Mouse (Mus musculus) lung, embryonic 15.5 days (tissue): ENCODE data around the gene Drd4. TPM values are rescaled to one million over a fixed set of nuclear protein-coding genes. Genes with fewer than 3 reads are reported as not detected.

Experiments used
- ATAC-seq: fragments of 200-750 bp; cut with Nextera tagmentation; 2 replicates; pipeline ENCODE4 v1.8.0; 2017; ENCODE audit warnings: moderate number of reproducible peaks, borderline replicate concordance; ENCODE audit not compliant: low FRiP score, low TSS enrichment; ENCODE audit errors: extremely low read depth
- H3K27ac ChIP-seq: fragments of 300-500 bp; sonication (generic); 2 replicates; pipeline ENCODE4 v1.5.1; 2015; ENCODE audit warnings: moderate library complexity, mild to moderate bottlenecking, inconsistent platforms
- H3K27me3 ChIP-seq: fragments of 300-500 bp; sonication (generic); 2 replicates; pipeline ENCODE4 v1.6.1; 2015; ENCODE audit warnings: inconsistent platforms
- H3K36me3 ChIP-seq: fragments of 300-500 bp; sonication (generic); 2 replicates; pipeline ENCODE4 v1.6.1; 2015; ENCODE audit warnings: inconsistent platforms
- H3K4me1 ChIP-seq: fragments of 300-500 bp; sonication (generic); 2 replicates; pipeline ENCODE4 v1.6.1; 2015; ENCODE audit warnings: inconsistent platforms
- H3K4me2 ChIP-seq: fragments of 300-500 bp; sonication (generic); 2 replicates; pipeline ENCODE4 v1.6.1; 2015; ENCODE audit warnings: inconsistent platforms, mild to moderate bottlenecking, moderate library complexity
- H3K4me3 ChIP-seq: fragments of 300-500 bp; sonication (generic); 2 replicates; pipeline ENCODE4 v1.5.1; 2015; ENCODE audit warnings: mild to moderate bottlenecking, inconsistent platforms
- H3K9ac ChIP-seq: fragments of 300-500 bp; sonication (generic); 2 replicates; pipeline ENCODE4 v1.6.1; 2015; ENCODE audit warnings: inconsistent platforms
- H3K9me3 ChIP-seq: fragments of 300-500 bp; sonication (generic); 2 replicates; pipeline ENCODE4 v1.6.1; 2016; ENCODE audit warnings: inconsistent platforms
- WGBS: fragments of 180-500 bp; shearing (Covaris S2); methylation state at CpG from one replicate; pipeline ENCODE4 v1.1.7; 2015; 5-methylcytosine and 5-hydroxymethylcytosine counted together
- polyA plus RNA-seq: library from polyadenylated mRNA; unstranded; fragments of >200 nt; fragmentation: Nextera tagmentation; extraction: Ambion mirVana; gene quantifications from 2 replicates; pipeline ENCODE4 v1.2.1, GENCODE M21; 2015

The Drd4 gene
- polyA plus RNA-seq, 1 experiment from 2014 or later: 0.57 TPM

DNA sequence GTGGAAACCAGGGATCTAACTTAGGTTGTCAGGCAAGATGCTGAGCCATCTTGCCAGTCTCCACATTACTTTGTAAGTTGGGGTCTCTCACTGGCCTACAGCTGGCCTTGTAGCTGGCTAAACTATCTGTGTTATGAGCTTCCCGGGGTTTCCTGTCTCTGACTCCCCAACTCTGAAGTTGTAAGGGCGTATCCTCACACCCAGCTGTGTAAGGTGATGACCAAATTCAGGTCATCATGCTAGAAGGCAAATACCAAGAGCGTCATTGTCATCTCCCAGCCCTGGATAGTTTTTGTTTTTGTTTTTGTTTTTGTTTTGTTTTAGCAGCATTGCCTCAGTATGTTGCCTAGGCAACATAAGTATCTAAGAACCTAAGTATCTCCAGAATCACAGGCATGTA lies 21.2 kb upstream of the Drd4 start:
- WGBS: 75% methylated on average over 3 of the region's 3 CpGs
- H3K9me3 ChIP-seq: no peaks in the 10 kb centered on the region
- no peak overlapping the region for H3K4me3 ChIP-seq
- no peaks in the 10 kb centered on the region for H3K36me3 ChIP-seq
- H3K27ac ChIP-seq: no peak overlapping the region
- H3K9ac ChIP-seq: no peak overlapping the region
- no peak for ATAC-seq
- H3K4me2 ChIP-seq: no peak overlapping the region
- H3K4me1 ChIP-seq: peaks cover 7% of the 10 kb centered on the region
- no peaks in the 10 kb centered on the region for H3K27me3 ChIP-seq

DNA sequence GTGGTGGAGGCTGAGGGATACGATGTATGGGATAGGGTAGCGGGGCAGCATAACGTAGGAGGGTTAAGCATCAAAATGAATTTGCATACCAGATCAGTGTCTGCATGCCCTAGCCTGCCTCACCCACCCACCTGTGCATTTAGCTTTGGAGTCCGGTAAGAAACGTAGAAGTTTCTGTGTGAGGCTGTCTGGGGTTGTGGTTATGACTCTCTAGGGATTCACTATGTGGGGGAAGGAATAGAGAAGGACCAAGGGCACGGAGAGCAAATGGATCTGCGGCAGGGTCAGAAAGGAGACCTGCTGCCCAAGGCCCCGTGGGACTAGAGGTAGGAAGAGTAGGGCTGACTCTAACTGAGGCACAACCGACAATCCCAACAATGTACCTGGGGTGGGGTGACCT lies 16.4 kb upstream of the Drd4 start:
- Histone ChIP-seq H3K36me3 (no peaks in the 10 kb centered on the region), H3K27me3 (peaks cover 4% of the 10 kb centered on the region; the same call in 1 of the 2 replicates), H3K27ac (no peak overlapping the region), H3K4me3 (no peak overlapping the region), H3K4me1 (peaks cover 13% of the 10 kb centered on the region), H3K9me3 (no peaks in the 10 kb centered on the region), H3K4me2 (no peak overlapping the region), H3K9ac (no peak overlapping the region)
- no peak for ATAC-seq
- 78% methylated on average over 9 of the region's 9 CpGs for whole genome bisulfite sequencing

DNA sequence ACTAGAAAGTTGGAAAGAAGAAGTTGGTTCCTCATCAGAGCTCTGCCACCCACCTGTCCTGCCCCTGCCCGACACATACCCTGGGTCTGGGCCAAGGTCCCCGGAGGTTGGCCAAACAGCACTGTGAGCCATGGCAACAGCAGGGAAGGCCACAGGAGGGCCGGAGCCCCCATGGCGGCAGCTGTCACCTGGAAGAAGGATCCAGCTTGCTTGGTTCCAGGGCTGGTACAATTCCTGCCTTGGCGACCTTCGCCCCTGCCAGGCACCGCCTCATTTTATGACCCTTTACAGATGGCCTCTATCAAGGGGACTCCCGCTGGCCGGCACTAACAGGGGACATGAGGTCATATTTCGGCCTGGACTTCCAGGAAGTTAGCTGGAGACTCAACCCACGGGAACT lies 15.3 kb upstream of the Drd4 start, which contains the start of gene Cdhr5:
Gene Cdhr5 (minus strand): TSS at position 241 of the 400 bp plus-strand sequence.
- Histone ChIP-seq H3K36me3 (no peaks in the 10 kb centered on the region), H3K9me3 (no peaks in the 10 kb centered on the region), H3K9ac (no peak within 1 kb of the TSS), H3K4me2 (no peak within 1 kb of the TSS), H3K4me3 (no peak within 1 kb of the TSS), H3K27ac (no peak within 1 kb of the TSS), H3K4me1 (peaks cover 13% of the 10 kb centered on the region), H3K27me3 (peaks cover 4% of the 10 kb centered on the region; the same call in 1 of the 2 replicates)
- ATAC-seq: no peak
- WGBS: 64% methylated on average over 11 of the region's 11 CpGs

DNA sequence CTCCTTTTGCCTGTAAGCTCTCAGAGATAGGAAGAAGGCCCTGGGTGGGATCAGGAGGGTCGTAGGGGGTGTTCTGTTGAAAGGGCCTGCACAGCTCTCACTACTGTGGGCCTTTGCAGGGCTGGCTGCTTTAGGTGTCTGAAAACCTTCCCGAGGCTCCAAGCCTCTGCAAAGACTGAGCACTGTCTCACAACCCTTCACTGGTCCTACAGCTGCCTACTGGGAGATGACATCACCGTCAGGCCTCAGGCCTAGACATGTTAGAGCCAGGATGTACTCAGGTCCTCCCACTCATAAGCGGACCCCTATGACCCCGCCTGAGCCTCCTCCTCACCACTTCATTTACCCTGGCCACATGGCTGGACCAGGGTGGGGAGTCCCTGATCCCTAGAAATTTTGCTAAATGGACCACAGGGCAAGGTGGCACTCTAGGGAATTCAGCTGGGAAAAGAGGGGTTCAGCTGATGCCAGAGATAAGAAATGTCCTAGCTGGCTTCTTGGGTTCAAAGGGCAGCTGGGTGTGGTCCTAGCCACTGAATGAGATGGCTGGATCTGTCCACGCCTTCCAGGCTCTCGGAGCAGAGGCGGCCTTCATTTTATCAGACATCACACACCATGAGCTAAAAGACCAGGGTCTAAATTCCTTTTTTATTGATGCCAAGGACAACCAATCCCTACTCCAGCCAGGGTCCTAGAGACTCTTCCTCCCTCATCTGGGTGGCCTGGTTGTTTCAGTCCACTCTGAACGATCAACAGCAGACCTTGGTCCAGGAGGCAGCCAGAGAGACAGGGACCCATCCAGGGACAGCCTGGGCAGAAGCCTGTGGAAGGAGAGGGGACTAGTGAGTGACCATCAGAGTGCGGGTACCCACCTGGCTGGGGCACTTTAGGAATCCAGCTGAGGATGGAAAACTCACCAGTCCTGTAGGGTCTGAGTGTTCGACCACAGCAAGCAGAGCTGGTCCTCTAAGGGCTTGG lies 13.8 kb upstream of the Drd4 start:
- Histone ChIP-seq H3K4me1 (peaks cover 13% of the 10 kb centered on the region), H3K36me3 (no peaks in the 10 kb centered on the region), H3K4me3 (no peak overlapping the region), H3K27ac (no peak overlapping the region), H3K9ac (no peak overlapping the region), H3K4me2 (peak overlapping the region; percentile 96; the same call in 1 of the 2 replicates), H3K9me3 (no peaks in the 10 kb centered on the region), H3K27me3 (peaks cover 4% of the 10 kb centered on the region; the same call in 1 of the 2 replicates)
- ATAC-seq: no peak
- 80% methylated on average over 11 of the region's 11 CpGs for WGBS

DNA sequence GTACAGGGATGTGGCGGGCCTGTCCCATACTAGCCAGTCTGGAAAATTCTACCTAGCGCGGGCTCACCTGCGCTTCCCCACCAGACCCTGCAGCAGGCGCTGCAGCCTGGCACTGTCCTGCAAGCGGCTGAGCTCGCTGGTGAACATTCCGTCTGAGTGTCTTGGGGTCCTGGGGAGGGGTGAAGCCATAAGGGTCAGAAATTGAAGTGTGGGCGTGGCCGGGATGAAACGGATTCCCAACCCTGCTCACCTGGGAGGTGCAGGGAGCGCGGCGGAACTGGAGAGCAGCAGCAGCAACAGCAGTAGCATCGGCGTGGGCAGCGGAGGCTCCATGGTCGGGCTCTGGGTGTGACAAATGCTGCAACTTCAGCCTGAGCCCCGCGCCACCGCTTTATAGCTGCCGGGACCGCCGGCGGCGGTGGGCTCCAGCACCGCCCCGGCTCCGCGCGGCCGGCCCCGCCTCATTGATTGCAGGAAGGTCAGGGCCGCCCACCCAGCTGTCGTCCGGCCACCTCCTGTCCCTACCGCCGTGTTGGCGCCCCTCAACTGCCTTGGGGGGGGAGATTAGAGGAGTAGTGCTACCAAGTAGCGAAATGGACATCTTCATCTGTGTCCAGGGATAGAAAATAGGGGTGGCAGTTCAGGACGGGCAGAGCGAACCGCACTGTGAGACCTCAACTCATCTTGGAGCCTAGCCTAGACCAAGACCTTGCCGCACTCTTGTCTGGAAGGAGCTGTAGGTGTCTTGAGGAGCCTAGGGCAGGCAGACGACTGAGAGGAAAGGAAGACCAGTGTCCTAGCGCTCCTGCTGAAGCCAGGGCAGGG lies 12.8 kb upstream of the Drd4 start, which contains the start of gene Sct:
Gene Sct (minus strand): TSS at position 368 of the 825 bp plus-strand sequence.
- no peak within 1 kb of the TSS; the same call in 1 of the 2 replicates for H3K27ac ChIP-seq
- peak; percentile 46; the same call in 1 of the 2 replicates for ATAC-seq
- H3K9me3 ChIP-seq: no peaks in the 10 kb centered on the region
- H3K4me3 ChIP-seq: peak within 1 kb of the TSS; percentile 47
- peak within 1 kb of the TSS; percentile 41 for H3K9ac ChIP-seq
- H3K36me3 ChIP-seq: no peaks in the 10 kb centered on the region
- 3% methylated on average over 46 of the region's 46 CpGs for WGBS
- peak within 1 kb of the TSS; percentile 96 for H3K4me2 ChIP-seq
- H3K4me1 ChIP-seq: peaks cover 13% of the 10 kb centered on the region
- H3K27me3 ChIP-seq: peaks cover 4% of the 10 kb centered on the region; the same call in 1 of the 2 replicates

DNA sequence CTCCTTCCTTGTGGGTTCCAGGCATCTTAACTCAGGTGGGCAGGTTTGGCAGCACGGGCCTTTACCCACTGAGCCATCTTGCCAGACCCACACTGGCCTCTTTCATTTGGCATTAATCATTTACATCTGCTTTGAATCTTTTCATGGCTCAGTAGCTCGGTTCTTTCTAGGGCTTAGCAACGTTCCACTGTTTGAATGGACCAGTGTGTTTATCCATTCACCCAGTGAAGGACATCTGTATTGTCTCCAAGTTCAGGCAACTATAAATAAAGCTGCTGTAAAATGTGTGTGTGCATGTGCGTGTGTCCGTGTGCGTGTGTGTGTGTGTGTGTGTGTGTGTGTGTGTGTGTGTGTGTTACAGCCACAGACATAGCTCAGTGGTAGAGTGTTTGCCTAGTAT lies 10.4 kb upstream of the Drd4 start:
- Histone ChIP-seq H3K4me1 (peaks cover 13% of the 10 kb centered on the region), H3K27ac (no peak overlapping the region), H3K4me3 (no peak overlapping the region), H3K27me3 (peaks cover 4% of the 10 kb centered on the region; the same call in 1 of the 2 replicates), H3K36me3 (no peaks in the 10 kb centered on the region), H3K9ac (no peak overlapping the region), H3K9me3 (no peaks in the 10 kb centered on the region), H3K4me2 (no peak overlapping the region)
- no peak for ATAC-seq
- WGBS: 62% methylated on average over 6 of the region's 6 CpGs

DNA sequence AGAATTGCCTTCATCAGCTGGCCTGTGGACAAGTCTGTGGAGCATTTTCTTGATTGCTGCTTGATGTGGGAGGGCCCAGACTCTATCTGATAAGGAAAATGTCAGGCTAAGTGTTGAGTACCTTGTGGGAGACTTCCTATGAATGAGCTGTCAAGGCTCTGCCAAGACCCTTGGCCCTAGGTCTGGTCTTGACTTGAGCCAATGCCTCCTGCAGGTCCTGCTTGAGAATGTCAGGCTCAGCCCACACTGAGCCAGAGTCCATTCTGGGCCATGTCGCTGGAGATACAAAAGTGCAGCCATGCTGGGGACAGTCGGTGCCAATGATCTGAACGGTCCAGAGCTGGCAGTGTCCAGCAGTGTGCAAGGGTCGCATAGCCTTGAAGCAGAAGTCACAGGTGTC lies 9.1 kb upstream of the Drd4 start:
- no peak for ATAC-seq
- Histone ChIP-seq H3K27me3 (peaks cover 4% of the 10 kb centered on the region; the same call in 1 of the 2 replicates), H3K4me1 (peaks cover 13% of the 10 kb centered on the region), H3K4me3 (no peak overlapping the region), H3K4me2 (no peak overlapping the region), H3K9ac (no peak overlapping the region), H3K27ac (no peak overlapping the region), H3K9me3 (no peaks in the 10 kb centered on the region), H3K36me3 (no peaks in the 10 kb centered on the region)
- 77% methylated on average over 4 of the region's 4 CpGs for WGBS

DNA sequence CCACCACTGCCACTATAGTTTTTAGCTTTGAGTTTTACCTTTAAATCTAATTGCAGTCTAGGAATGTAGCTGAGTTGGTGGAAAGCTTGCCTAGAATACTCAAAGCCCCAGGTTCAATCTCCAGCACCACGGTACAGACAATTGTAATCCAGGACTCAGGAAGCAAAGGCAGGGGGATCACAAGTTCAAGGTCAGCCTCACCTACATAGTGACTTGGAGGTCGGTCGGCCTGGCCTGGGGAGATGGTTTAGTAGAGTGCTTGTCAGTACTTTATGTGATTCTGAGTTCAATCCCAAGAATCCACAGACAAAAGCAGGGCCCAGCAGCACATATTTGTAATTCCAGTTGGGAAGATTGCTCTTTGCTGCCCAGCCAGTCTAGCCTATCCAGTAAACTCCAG lies 3.8 kb upstream of the Drd4 start:
- Histone ChIP-seq H3K4me1 (peaks cover 12% of the 10 kb centered on the region), H3K27me3 (peaks cover 31% of the 10 kb centered on the region), H3K4me3 (no peak overlapping the region), H3K9ac (no peak overlapping the region), H3K36me3 (no peaks in the 10 kb centered on the region), H3K27ac (no peak overlapping the region), H3K4me2 (no peak overlapping the region), H3K9me3 (no peaks in the 10 kb centered on the region)
- no peak for ATAC-seq
- 70% methylated on average over 3 of the region's 3 CpGs for WGBS

DNA sequence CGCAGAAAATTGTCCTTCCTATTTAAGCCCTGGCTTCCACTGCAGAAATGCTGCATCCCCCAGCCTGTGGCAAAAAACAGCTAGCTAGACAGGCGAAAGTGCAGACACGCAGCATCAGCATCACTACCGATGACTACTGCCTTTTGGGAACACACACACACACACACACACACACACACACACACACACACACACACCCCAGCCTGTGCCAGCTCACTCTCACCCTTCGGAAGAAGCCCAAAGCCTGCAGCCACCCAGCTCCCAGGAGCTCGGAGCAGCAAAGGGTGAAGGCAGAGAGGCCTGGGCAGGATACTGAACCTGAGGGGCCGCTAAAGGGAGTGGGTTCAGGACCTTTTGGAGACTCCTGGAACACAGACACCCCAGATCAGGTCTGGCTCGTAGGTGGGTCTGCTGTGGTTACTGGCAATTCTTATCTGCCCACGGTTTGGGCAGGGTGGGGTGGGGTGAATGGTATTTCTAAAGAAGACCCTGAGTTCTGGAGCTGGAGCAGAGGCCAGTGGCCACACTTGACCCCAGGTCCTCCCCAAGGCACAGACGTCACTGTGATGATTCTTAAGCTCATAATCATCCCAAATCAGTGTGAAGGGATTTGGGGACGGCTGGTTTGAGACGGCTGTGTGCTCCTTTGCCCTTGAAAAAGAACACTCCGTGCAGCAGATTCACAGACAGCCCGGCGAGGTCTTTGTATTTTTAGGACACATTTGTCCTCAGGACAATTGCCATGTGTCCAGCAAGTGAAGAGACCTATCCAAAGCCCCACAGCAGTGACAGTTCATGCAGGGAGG lies 980 bp downstream of the Drd4 start:
- no peak overlapping the region for H3K27ac ChIP-seq
- peaks cover 5% of the 10 kb centered on the region; the same call in 1 of the 2 replicates for H3K36me3 ChIP-seq
- no peaks in the 10 kb centered on the region for H3K9me3 ChIP-seq
- peak overlapping the region; percentile 97 for H3K4me2 ChIP-seq
- ATAC-seq: no peak
- H3K4me3 ChIP-seq: peak overlapping the region; percentile 47; the same call in 1 of the 2 replicates
- H3K9ac ChIP-seq: peak overlapping the region; percentile 47; the same call in 1 of the 2 replicates
- H3K27me3 ChIP-seq: peaks cover 58% of the 10 kb centered on the region
- 44% methylated on average over 15 of the region's 15 CpGs for WGBS
- peaks cover 31% of the 10 kb centered on the region for H3K4me1 ChIP-seq

DNA sequence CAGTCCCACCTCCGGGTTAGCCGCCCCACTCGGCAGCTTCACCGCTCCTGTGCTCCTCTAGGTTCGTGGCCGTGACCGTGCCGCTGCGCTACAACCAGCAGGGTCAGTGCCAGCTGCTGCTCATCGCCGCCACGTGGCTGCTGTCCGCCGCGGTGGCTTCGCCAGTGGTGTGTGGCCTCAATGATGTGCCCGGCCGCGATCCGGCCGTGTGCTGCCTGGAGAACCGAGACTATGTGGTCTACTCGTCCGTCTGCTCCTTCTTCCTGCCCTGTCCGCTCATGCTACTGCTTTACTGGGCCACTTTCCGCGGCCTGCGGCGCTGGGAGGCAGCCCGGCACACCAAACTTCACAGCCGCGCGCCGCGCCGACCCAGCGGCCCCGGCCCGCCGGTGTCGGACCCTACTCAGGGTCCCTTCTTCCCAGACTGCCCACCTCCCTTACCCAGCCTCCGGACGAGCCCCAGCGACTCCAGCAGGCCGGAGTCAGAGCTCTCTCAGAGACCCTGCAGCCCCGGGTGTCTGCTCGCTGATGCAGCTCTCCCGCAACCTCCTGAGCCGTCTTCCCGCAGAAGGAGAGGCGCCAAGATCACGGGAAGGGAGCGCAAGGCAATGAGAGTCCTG lies 2.2 kb downstream of the Drd4 start:
- peaks cover 55% of the 10 kb centered on the region for H3K27me3 ChIP-seq

More for the DNA sequence above, 2.2 kb downstream of the Drd4 start:
- no peaks in the 10 kb centered on the region for H3K9me3 ChIP-seq
- H3K9ac ChIP-seq: no peak overlapping the region
- H3K36me3 ChIP-seq: peaks cover 5% of the 10 kb centered on the region; the same call in 1 of the 2 replicates
- H3K27ac ChIP-seq: no peak overlapping the region
- H3K4me1 ChIP-seq: peaks cover 31% of the 10 kb centered on the region
- H3K4me3 ChIP-seq: peak overlapping the region; percentile 32
- under 1% methylated on average over 53 of the region's 53 CpGs for WGBS
- ATAC-seq: peak; percentile 31; the same call in 1 of the 2 replicates
- peak overlapping the region; percentile 60 for H3K4me2 ChIP-seq
